Mouse (Mus musculus) left cerebral cortex, postnatal 10 days (tissue): ENCODE measurements around the gene Ramac. TPM values are rescaled to one million over a fixed set of nuclear protein-coding genes. Genes with fewer than 3 reads are reported as not detected.

Source experiments
- DNase-seq, 2 experiments: peaks; one replicate each; pipeline ENCODE4 v3.0.0; 2021 to 2022; ENCODE audit warnings: low spot score in 2 of 2, mixed read lengths in 1 of 2; ENCODE audit errors: extremely low spot score in 1 of 2
- intact Hi-C: fragments of 180-260 bp; cut with DNase I; formaldehyde crosslinking; loops from one replicate; pipeline ENCODE4 v1.15.1; 2025
- total RNA-seq, 2 experiments: library from RNA; stranded (reverse); gene quantifications; 2 replicates each; pipeline ENCODE4 v1.2.3; 2021

The Ramac gene
- 10 to 100 TPM; 67.2 to 71.9 TPM for total RNA-seq

DNA sequence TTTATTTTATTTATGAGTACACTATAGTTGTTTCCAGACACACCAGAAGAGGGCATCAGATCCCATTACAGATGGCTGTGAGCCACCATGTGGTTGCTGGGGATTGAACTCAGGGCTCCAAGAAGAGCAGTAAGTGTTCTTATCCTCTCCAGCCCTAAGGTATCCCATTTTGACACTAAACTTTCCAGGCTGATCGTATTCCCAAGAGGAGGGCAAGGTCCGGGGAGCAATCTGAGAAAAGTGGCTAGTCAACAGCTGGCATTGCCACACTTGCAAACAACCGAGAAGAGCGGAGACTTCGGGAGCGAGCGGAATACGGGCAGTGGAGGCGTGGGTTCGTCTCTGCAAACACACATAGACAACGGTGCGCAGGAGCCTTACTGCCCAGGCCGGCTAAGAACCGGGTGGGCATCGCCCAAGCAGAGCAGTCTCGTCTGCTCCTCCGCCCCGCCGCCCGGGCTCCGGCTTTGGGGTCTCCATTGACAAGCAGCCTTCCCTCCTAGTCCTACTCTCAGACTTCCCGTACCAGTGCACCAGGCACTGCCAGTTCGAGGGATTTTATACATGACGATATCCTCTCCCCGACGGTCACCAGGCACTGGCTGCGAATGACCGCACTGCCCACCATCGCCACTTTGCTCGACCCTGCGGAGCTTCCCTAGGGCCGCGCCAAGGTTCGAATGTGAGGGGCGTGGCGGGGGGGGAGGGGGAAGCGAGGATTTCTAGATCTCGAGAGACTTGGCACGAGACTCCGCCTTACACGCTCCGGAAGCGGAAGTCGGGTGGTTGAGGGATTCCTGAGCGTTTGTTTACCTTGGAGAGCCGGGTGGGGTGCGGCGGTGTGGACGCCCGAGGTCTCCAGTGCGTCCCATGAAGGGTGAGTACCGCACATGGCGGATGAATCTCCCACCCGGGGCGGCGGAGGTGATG is at the start of gene Ramac:
Gene Ramac, plus strand, starts transcription at position 746 of the 930 bp plus-strand sequence.
- DNase-seq, result peak; percentile 88 to 94
- intact Hi-C loops, result loop anchor here (5.0 to 10.0 kb wide), 2 partner anchors 110 to 188 kb away; partner anchors contain the start of gene Whamm

DNA sequence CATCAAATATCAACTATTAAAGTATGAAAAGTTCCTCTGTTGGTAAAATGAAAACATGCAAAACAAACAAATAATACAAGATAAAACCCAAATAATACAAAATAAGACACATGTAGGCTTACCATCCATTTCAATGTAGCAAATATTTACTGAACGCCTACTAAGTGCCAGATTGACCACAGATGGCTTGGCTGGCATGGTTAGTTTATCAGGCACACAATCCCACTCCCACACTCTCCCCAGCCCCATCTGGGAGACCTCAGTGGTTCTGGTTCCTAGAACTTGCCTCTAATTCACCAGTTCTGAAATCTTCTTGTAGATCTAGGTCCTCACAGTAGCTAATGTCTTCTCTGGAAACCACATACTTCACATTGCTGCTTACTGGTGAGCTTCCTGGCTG is 44.1 kb upstream of the Ramac start:
- intact Hi-C loops, result no loop called here
- DNase-seq, result no peak

DNA sequence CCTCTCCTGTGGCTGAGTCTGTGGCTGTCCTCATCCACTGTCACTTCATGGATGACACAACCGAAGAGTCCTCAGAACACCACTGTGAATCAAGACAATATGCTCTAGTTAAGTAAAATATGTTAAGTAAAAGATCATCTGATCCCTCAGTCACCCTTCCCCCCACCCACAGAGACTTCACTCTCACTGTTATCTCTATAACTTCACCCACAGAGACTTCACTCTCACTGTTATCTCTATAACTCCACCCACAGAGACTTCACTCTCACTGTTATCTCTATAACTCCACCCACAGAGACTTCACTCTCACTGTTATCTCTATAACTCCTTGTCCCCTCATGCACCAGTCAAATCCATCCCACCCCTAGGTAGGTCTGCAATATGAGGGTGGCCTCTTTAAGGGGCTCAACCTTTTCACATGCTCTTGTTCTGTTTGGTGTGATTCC is 43.5 kb upstream of the Ramac start:
- intact Hi-C loops, result no loop called here
- DNase-seq, result no peak

DNA sequence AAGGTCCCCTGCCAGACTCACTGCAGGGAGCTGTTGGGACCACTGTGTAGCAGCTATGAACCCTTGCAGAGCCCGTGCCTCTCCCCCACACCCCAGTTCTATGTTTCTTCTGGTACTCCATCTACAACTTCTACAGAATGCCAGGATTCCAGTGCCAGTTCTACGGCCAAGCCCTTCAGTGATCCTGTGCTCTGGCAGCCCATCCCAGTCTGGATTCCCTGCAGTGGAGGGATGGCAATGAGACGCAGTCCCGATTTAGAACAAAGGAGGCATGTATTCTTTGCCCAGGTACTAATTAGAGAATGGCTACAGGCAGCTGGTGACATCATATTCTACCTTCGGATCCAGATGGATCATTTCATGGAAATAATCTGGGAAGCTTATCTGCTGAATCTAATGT is 41.5 kb upstream of the Ramac start:
- no peak for DNase-seq

DNA sequence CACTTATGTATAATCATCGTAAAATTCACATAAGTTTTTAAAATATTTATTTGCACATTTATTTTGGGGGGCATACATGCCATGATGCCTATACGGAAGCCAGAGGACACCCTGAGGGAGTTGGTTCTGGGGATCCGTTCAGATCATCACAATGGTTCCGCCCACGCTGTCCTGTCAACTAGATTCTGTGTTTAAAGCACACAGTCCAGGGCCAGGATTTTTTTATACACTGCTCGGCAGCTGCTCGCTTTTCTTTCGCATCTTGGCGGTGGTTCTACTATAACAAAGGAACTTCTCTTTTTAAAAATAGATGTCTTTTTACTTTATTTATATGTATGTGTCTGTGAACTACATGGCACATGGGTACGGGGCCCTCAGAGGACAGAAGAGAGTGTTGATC is 38.9 kb upstream of the Ramac start:
- peak in 1 of 2 experiments; percentile 34 for DNase-seq
- intact Hi-C loops, result no loop called here

More for the DNA sequence above, 41.5 kb upstream of the Ramac start:
- intact Hi-C loops, result no loop called here

DNA sequence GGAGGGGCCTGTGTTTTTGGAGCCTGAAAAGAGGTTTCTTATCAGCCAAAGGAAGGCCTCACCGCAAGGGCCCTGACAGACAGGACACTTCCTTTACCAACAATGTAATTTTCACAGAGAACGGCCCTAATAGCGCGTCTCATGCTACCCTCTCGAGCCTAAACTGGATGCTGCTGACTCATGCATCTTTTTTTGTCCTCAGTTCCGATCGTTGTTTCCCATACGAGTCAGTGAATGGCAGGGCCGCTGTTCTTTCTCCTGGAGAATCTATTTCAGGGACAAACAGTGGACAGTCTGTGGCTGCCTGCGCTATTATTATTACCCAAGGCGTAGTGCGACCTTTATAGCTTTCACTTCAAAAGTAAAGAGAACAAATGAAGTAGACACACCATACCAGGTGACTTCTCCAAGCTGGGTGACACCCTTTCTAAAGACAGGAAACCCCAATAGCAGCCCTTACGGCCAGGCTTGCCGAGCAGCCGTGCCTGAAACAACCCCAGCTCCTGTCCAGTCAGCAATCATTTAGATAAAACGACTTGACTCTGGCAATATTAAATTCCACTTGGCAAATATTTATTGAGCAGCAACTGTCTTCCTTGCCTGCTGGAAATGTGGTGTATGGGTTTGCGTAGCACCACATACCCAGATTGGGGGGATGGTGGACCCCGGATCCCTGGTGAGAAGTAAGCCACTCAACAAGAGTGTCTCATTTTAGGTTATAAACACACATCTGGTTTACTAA is 36.6 kb upstream of the Ramac start:
- intact Hi-C loops, result no loop called here
- DNase-seq, result no peak

DNA sequence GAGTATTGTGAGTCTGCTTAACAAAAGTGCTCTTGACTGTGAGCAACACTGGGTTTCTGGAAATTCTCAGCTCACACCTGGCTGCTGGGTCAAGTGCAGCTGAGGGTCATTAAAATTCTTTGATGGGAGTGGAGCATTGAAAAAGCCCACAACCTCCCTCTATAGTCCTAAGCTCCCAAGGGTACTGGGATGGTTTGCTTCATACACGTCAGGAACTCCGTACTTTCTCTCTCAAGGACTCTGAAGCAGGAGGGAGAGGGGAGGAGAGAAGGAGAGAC is 36.1 kb upstream of the Ramac start:
- no peak for DNase-seq
- intact Hi-C loops, result no loop called here

DNA sequence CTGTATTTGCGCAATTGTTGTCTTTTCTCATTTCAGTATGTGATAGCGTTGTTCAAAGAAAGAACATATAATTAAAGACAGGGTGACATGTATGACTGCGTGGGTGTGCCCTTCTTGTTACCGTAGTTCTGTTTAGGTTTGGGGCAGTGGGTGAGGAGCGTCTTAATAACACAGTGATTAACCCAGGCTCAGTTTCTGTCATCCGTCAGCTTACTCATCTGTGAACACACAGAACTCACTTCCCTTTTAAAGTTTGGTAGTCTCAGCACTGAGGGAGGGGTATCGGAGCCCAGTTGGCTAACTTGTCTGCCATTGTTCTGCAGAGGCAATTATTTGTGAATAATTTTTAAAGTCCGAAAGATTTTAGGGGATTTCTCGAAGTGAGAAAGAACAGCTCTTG is 35.0 kb upstream of the Ramac start:
- DNase-seq, result no peak
- intact Hi-C loops, result no loop called here

DNA sequence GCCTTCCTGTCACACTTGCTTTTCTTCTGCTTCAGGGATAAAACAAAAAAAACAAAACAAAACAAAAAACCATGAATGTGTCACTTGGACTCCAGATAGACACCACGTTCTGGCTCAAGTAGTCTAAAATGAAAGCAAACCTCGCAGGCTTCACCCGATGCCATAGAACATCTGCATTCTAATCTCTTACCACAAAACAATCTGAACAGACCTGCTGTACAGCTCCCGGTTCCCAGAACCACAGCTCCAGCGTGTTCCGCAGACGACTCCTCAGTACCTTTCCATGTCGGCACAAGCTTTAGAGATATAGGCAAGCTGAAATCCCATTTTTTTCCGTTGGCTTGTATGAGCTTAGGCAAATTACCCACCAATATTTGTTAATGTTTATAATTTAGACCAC is 32.9 kb upstream of the Ramac start:
- intact Hi-C loops, result no loop called here
- DNase-seq, result no peak

DNA sequence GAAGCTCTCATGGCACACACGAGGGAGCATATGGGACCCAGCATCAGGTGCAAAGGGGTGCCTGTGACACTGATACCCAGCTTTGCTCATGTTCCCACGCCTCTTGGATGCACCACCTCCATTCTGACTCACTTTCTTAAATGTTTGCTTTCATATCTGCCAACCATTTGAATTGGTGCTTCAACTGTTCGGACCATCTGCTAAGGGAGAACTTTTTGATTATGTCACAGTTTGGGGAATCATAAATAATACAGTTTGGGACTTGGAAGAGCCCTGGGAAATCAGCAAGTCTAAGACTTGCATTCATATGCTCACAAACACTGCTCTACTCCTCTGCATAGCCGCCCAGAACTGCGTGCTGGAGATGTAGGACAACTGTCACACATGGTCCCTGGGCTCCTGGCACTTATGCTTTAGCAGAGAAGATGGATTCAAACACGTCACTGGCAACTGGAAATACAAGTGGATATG is 31.5 kb upstream of the Ramac start:
- peak in 1 of 2 experiments; percentile 55 for DNase-seq

DNA sequence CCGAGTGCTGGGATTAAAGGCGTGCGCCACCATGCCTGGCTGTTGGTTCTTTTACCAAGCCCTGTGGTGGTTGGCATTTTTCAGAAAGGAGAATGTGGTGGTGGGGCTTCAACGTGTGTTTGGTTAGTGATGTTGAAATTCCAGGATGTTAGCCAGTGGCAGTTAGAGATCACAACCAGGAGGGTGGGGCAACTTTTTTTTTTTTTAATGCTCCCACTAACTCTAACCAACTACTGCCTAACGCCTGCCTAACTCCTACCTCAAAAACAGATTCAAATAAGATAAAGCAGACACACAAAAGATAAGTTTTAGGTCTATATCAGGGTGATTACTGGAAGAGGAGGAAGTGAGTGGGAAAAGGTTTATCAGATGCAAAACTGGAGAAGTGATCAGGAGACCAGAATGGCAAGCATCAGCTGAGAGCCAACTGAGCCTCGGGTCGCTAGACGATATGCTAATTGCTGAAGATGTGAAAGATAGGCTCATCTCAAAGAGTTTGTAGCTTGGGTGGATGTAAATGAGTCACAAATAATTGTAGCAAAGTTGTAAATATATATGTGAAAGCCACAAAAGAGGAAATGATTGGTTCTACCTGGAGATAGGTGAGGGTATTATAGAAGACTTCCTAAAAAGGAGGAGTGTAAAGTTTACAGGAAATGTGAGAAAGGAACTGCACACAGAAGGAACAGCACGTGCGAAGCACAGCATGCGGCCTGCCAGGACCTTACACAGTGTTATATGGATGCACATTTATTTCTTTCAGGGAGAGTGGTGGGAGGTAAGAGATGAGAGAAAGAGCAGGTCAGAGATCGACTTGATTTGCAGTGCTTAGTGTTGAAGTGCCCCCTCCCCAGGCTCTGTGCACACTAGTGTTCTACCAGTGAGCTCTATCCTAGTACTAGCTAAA is 30.3 kb upstream of the Ramac start:
- intact Hi-C loops, result no loop called here
- DNase-seq, result no peak

More for the DNA sequence above, 31.5 kb upstream of the Ramac start:
- intact Hi-C loops, result no loop called here

DNA sequence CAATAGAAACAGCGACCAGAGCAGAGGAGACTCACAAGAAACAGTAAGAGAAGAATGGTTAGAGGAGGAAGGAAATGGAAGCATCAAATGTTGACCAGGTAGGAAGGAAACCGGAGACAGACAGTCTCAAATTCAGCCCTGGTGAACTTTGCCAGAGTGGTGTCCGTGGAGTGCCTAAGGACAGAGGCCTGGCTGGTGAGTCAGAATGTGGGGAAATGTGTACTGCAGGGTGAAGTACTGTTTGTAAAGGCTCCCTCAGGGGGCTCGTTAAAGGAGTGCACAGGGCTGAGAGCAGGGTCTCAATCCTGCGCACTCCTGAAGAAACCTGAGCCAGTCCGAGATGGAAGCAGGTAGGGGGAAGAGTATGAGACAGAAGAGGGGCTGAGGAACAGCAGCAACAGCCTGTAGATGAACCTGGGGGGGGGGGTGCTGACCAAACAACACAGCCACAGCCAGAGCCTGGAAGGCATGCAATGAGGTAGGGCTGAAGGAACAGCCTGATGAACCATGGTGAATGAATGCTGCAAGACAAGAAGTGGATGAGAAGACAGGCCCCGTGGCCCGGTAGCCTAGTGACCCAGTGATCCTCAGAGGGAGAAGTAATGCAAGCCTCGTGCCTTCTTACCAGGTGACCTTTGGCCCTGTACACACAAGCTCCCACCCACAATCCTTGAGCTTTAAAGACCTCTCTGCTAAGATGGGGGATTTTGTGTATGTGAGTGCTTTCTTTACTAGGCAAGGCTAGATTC is 27.3 kb upstream of the Ramac start:
- intact Hi-C loops, result no loop called here

DNA sequence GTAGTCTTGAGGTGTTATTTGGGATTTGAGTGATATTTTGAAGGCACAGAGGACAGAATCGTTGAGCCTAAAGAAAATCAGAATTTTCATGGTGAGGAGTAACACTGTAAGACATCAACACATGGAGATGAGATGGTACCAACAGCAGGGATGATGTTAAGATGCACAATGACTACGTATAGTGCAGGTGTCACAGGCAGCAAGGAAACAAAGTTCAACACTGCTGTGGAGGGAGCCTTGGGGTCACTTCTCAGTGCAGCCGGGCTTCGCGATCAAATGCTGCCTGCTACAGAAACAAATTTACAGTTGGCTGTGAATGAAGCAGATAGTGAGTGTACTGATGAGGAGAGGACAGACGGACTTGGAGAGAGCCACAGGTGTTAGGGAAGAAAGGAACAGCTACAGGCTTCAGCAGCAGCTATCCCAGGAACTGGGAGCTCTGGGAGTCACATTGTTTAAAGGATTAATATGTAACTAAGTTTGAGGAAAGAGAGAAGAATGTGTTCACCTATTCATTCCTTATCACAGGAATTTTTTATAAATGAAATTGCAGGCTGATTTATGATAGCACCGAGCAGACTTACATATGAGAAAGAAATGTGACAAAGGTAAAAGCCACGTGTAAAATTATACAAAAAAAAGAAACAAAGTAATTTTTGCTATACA is 23.9 kb upstream of the Ramac start:
- DNase-seq, result no peak
- intact Hi-C loops, result no loop called here

More for the DNA sequence above, 27.3 kb upstream of the Ramac start:
- DNase-seq, result no peak

DNA sequence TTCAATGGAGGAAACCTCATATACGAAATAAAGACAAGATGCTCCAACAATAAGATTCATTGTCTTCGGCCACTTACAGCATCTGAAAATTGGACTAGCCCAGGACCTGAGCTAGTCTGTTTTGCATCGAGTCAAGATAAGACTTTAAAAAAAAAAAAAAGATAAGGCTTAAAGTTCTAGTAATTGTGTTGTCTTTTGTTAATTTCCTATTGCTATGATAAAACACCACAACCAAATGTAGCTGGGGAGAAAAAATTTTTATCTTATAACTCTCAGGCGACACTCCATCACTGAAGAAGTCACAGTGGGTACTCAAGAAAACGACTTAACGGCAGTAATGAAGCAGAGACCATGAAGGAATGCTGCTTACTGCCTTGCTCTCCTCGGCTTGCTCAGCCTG is 22.7 kb upstream of the Ramac start:
- intact Hi-C loops, result no loop called here
- DNase-seq, result no peak

DNA sequence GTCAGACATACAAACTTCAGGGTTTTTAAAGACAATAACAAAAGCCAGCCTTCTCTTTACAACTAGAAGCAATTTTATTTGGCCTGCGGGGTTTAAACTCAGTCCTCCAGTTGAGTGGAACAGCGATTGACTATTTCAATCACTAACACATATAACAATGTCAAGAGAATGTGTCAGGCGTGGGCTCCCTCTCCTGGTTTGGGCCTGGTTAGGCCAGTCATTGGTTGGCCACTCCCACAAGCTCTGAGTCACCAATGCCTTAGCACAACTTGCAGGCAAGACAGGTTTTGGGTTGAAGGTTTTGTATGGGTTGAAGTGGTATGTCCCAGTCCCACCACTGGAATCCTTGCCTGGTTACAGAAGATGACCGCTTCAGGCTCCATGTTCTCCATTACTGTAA is 18.6 kb upstream of the Ramac start:
- intact Hi-C loops, result no loop called here
- no peak for DNase-seq

DNA sequence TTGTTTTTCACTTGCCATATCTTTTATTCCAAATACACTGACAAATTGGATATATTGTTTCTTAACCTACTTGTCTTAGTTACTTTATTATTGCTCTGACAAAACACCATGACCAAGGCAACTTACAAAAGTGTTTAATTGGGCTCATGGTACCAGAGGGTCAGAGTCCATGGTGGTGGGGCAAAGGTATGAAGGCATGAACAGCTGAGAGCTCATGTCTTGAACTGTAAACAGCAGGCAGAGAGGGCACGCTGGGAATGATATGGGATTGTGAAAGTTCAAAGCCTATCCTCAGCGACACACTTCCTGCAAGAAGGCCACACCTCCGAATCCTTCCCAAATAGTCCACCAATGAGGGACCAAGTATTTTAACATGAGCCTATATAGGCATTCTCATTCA is 14.8 kb upstream of the Ramac start:
- intact Hi-C loops, result no loop called here

DNA sequence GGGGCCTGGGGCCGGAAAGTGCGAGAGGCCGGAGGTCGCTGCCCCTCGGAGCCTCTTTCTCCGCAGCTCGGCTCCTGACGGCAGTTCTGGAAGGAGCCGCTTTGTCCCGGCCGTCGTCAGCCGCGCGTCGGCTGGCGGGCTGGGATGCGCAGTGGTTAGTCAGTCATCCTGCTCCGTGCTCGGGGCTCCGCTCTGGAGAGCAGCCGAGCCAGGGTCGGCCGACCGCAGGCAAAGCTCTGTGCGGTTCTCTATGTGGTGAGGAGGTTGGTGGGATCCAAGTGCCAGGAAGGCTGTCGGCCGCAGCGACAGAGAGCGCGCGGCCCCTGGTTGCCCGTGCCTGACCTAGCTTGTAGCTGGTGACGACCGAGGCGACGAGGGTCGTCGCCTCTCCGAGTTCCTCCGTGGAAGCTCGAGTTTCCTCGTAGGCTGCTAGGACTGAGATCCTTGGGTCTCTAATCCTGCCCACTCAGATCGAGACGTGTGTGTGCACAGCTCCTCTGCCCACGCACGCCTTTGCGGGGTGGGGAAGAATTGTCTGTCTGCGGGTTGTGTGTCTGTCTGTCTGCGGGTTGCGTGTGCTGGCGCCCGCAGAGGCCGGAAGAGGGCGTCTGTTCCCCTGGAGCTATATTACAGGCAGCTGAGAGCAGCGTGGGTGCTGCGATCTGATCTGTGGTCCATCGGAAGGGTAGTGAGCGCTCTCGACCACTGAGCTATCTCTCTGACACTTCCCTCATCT is 553 bp downstream of the Ramac start:
- intact Hi-C loops, result loop anchor here (5.0 to 10.0 kb wide), 2 partner anchors 111 to 188 kb away; partner anchors contain the start of gene Whamm
- peak in 1 of 2 experiments; percentile 63 for DNase-seq

More for the DNA sequence above, 14.8 kb upstream of the Ramac start:
- no peak for DNase-seq
